Mouse (Mus musculus) MEL (cell line): Measurements from ENCODE around the gene Grn. TPM values are rescaled to one million over a fixed set of nuclear protein-coding genes. Genes with fewer than 3 reads are reported as not detected.
A peak's percentile ranks its signal among the peaks of the same experiment; 100 is the strongest.

Experiments
- DNase-seq: peaks from one replicate; pipeline ENCODE4 v3.0.0; 2011; ENCODE audit warnings: low read depth, low spot score
- H3K27ac ChIP-seq: 2 replicates; pipeline ENCODE4 v1.5.1; 2012; ENCODE audit warnings: low read depth, mild to moderate bottlenecking, control low read depth, low read length, moderate library complexity; ENCODE audit not compliant: control insufficient read depth
- H3K27me3 ChIP-seq, 2 experiments: fragments of 150-350 bp in 1 of 2; sonication (generic) in 1 of 2; 2 replicates each; pipeline ENCODE4 v1.6.1; 2012; ENCODE audit warnings: low read length in 2 of 2, mild to moderate bottlenecking in 2 of 2, improper control_type of control experiment in 1 of 2, moderate library complexity in 1 of 2; ENCODE audit not compliant: insufficient read depth in 2 of 2, control insufficient read depth in 1 of 2
- H3K36me3 ChIP-seq, 2 experiments: 2 replicates each; pipeline ENCODE4 v1.6.1; 2012 to 2014; ENCODE audit warnings: low read length in 2 of 2, improper control_type of control experiment in 1 of 2, inconsistent platforms in 1 of 2, mild to moderate bottlenecking in 1 of 2; ENCODE audit not compliant: insufficient read depth in 2 of 2, control insufficient read depth in 1 of 2
- H3K4me1 ChIP-seq, 2 experiments: fragments of 150-350 bp in 1 of 2; sonication (generic) in 1 of 2; 2 replicates each; pipeline ENCODE4 v1.6.1; 2012; ENCODE audit warnings: low read length in 2 of 2, improper control_type of control experiment in 1 of 2, mild to moderate bottlenecking in 1 of 2; ENCODE audit not compliant: insufficient read depth in 2 of 2, control insufficient read depth in 1 of 2
- H3K4me3 ChIP-seq, 2 experiments: fragments of 150-350 bp in 1 of 2; sonication (generic) in 1 of 2; 2 replicates each; pipeline ENCODE4 v1.5.1; 2012; ENCODE audit warnings: low read depth in 2 of 2, low read length in 2 of 2, mild to moderate bottlenecking in 2 of 2, moderate library complexity in 2 of 2, control low read depth in 1 of 2, improper control_type of control experiment in 1 of 2; ENCODE audit not compliant: control insufficient read depth in 1 of 2, insufficient read depth in 1 of 2
- H3K79me2 ChIP-seq: 2 replicates; pipeline ENCODE4 v1.6.1; 2012; ENCODE audit warnings: mild to moderate bottlenecking, low read length, moderate library complexity; ENCODE audit not compliant: control insufficient read depth, poor library complexity, insufficient read depth
- H3K9ac ChIP-seq: 2 replicates; pipeline ENCODE4 v1.6.1; 2012; ENCODE audit warnings: low read depth, mild to moderate bottlenecking, control low read depth, low read length, moderate library complexity; ENCODE audit not compliant: control insufficient read depth, poor library complexity, severe bottlenecking
- H3K9me3 ChIP-seq: fragments of 150-350 bp; sonication (generic); replicated peaks from 2 replicates; pipeline ENCODE4 v1.6.1; 2012; ENCODE audit warnings: mild to moderate bottlenecking, low read length, improper control_type of control experiment, moderate library complexity; ENCODE audit not compliant: insufficient read depth
- BHLHE40 ChIP-seq: IDR thresholded peaks from 2 replicates; pipeline ENCODE4 v1.6.1; 2012; ENCODE audit warnings: low read depth, mild to moderate bottlenecking, inconsistent platforms, low read length, improper control_type of control experiment, borderline replicate concordance
- CTCF ChIP-seq, 3 experiments: IDR thresholded peaks in 2 of 3; conservative IDR thresholded peaks in 1 of 3; 2 replicates each; pipeline ENCODE4 v1.5.1; 2011 to 2012; ENCODE audit warnings: low read length in 3 of 3, low read depth in 2 of 3, mild to moderate bottlenecking in 2 of 3, improper control_type of control experiment in 1 of 3, inconsistent platforms in 1 of 3, mixed read lengths in 1 of 3, moderate library complexity in 1 of 3; ENCODE audit not compliant: control insufficient read depth in 1 of 3, insufficient read depth in 1 of 3, poor library complexity in 1 of 3, severe bottlenecking in 1 of 3
- E2F4 ChIP-seq: IDR thresholded peaks from 2 replicates; pipeline ENCODE4 v1.6.1; 2011; ENCODE audit warnings: low read depth, low read length, improper control_type of control experiment, borderline replicate concordance
- EP300 ChIP-seq, 2 experiments: IDR thresholded peaks; 2 replicates each; pipeline ENCODE4 v1.6.1; 2011; ENCODE audit warnings: improper control_type of control experiment in 2 of 2, low read length in 2 of 2, low read depth in 1 of 2, mild to moderate bottlenecking in 1 of 2
- ETS1 ChIP-seq: IDR thresholded peaks from 2 replicates; pipeline ENCODE4 v1.6.1; 2012; ENCODE audit warnings: low read depth, mild to moderate bottlenecking, inconsistent platforms, low read length, improper control_type of control experiment, moderate library complexity
- GABPA ChIP-seq: IDR thresholded peaks from 2 replicates; pipeline ENCODE4 v1.6.1; 2012; ENCODE audit warnings: low read depth, mild to moderate bottlenecking, inconsistent platforms, low read length, improper control_type of control experiment, moderate library complexity
- HCFC1 ChIP-seq: IDR thresholded peaks from 2 replicates; pipeline ENCODE4 v1.6.1; 2012; ENCODE audit warnings: low read depth, mild to moderate bottlenecking, inconsistent platforms, low read length, improper control_type of control experiment, moderate library complexity
- JUND ChIP-seq: IDR thresholded peaks from 2 replicates; pipeline ENCODE4 v1.6.1; 2011; ENCODE audit warnings: low read depth, mild to moderate bottlenecking, improper control_type of control experiment, low read length
- MAX ChIP-seq: IDR thresholded peaks from 2 replicates; pipeline ENCODE4 v1.6.1; 2011; ENCODE audit warnings: low read length, improper control_type of control experiment
- MXI1 ChIP-seq: IDR thresholded peaks from 2 replicates; pipeline ENCODE4 v1.6.1; 2011; ENCODE audit warnings: mild to moderate bottlenecking, low read depth, low read length, improper control_type of control experiment
- NELFE ChIP-seq: IDR thresholded peaks from 2 replicates; pipeline ENCODE4 v1.6.1; 2011; ENCODE audit warnings: low read depth, low read length, improper control_type of control experiment
- NRF1 ChIP-seq: IDR thresholded peaks from 2 replicates; pipeline ENCODE4 v1.6.1; 2014; ENCODE audit warnings: low read depth, mild to moderate bottlenecking, inconsistent platforms, low read length, improper control_type of control experiment, moderate library complexity; ENCODE audit not compliant: poor library complexity, insufficient read depth, severe bottlenecking
- POLR2A ChIP-seq, 2 experiments: IDR thresholded peaks; 2 replicates each; pipeline ENCODE4 v1.6.1; 2011 to 2012; ENCODE audit warnings: low read length in 2 of 2, mild to moderate bottlenecking in 2 of 2, control low read depth in 1 of 2, improper control_type of control experiment in 1 of 2, low read depth in 1 of 2, moderate library complexity in 1 of 2; ENCODE audit not compliant: control insufficient read depth in 1 of 2, insufficient read depth in 1 of 2, poor library complexity in 1 of 2
- RAD21 ChIP-seq: IDR thresholded peaks from 2 replicates; pipeline ENCODE4 v1.6.1; 2011; ENCODE audit warnings: mild to moderate bottlenecking, low read depth, low read length, improper control_type of control experiment
- RCOR1 ChIP-seq: IDR thresholded peaks from 2 replicates; pipeline ENCODE4 v1.6.1; 2012; ENCODE audit warnings: low read depth, mild to moderate bottlenecking, inconsistent platforms, low read length, improper control_type of control experiment
- SIN3A ChIP-seq: IDR thresholded peaks from 2 replicates; pipeline ENCODE4 v1.6.1; 2012; ENCODE audit warnings: low read length, improper control_type of control experiment, inconsistent platforms
- SMC3 ChIP-seq: IDR thresholded peaks from 2 replicates; pipeline ENCODE4 v1.6.1; 2011; ENCODE audit warnings: low read depth, low read length, improper control_type of control experiment
- UBTF ChIP-seq: IDR thresholded peaks from 2 replicates; pipeline ENCODE4 v1.6.1; 2012; ENCODE audit warnings: low read depth, mild to moderate bottlenecking, inconsistent platforms, low read length, improper control_type of control experiment, moderate library complexity, borderline replicate concordance; ENCODE audit not compliant: insufficient read depth
- USF1 ChIP-seq: IDR thresholded peaks from 2 replicates; pipeline ENCODE4 v1.6.1; 2014; ENCODE audit warnings: low read depth, mild to moderate bottlenecking, inconsistent platforms, low read length, improper control_type of control experiment, moderate library complexity
- ZC3H11A ChIP-seq: IDR thresholded peaks from 2 replicates; pipeline ENCODE4 v1.6.1; 2012; ENCODE audit warnings: low read depth, mild to moderate bottlenecking, inconsistent platforms, low read length, improper control_type of control experiment
- ZNF384 ChIP-seq: IDR thresholded peaks from 2 replicates; pipeline ENCODE4 v1.6.1; 2012; ENCODE audit warnings: low read depth, mild to moderate bottlenecking, inconsistent platforms, low read length, improper control_type of control experiment
- polyA plus RNA-seq, 2 experiments: library from polyadenylated mRNA; stranded (reverse) in 1 of 2; unstranded in 1 of 2; fragments of >175 nt in 1 of 2; fragments of >200 nt in 1 of 2; gene quantifications; 2 replicates each; pipeline versions ENCODE4 v1.2.1 to v1.2.4; 2012; ENCODE audit warnings: low replicate concordance in 2 of 2, low read depth in 1 of 2; ENCODE audit not compliant: insufficient read length in 2 of 2, insufficient read depth in 1 of 2, missing spikeins in 1 of 2
- total RNA-seq: library from RNA; depleted of rRNA; stranded (reverse); fragments of 300-350 nt; gene quantifications from 2 replicates; pipeline ENCODE4 v1.2.3, GENCODE M21; 2012

Gene Grn
- total and polyA plus RNA-seq, 3 experiments: 14.7 to 42.1 TPM; not detected in 1

GRCm38 (mm10) chr11:102441434-102441833, 11.3 kb downstream of the Grn start:
- peak; percentile 42 for DNase-seq
- TF ChIP-seq ZC3H11A (peak; percentile 31; the same call in 1 of the 2 replicates), CTCF (IDR thresholded peaks at IDR 0.05 in 2 of 3, conservative IDR thresholded peaks at IDR 0.05 in 1 of 3; ENCODE audit: control insufficient read depth in 1 of 3, insufficient read depth in 1 of 3, low read depth in 2 of 3, low read length in 3 of 3, poor library complexity in 1 of 3, severe bottlenecking in 1 of 3) (peak; percentile 40 to 61 (median 56)), ETS1 (no peak), MXI1 (no peak), SMC3 (peak; percentile 60), RAD21 (peak; percentile 18), UBTF (no peak), SIN3A (0 out of 2 replicates have a peak, but pooled peaks have one; percentile 17)
- H3K9ac ChIP-seq: no peak overlapping the region
- H3K4me1 ChIP-seq: peaks cover 4 to 11% of the 10 kb centered on the region in 2 experiments
- H3K9me3 ChIP-seq: no peaks in the 10 kb centered on the region
- H3K36me3 ChIP-seq: peaks cover 0 to 2% of the 10 kb centered on the region in 2 experiments; a peak in 1 of 4 replicates
- no peaks in the 10 kb centered on the region for H3K79me2 ChIP-seq
- H3K27ac ChIP-seq: no peak overlapping the region
- no peaks in the 10 kb centered on the region for H3K27me3 ChIP-seq
- H3K4me3 ChIP-seq: no peak overlapping the region

DNA sequence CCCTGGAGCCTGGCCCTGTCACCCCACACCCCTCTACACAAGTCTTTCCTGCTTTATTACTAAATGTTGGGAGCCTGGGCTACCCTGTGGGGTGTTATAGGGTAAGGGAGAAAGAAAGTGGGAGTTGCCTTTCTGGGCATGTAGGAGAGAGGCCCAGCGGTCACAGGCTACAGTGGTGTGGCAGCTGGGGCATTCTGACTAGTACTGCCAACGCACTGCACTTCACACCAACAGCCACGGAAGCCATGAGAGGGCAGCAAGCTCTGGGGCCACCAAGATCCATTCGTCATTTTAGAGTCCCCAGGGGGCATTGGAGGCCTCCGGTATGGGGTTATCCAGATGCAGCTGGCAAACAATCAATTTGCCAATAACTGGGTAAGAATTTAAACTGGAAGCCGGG, 12.0 kb downstream of the Grn start:
- peaks cover 4 to 12% of the 10 kb centered on the region in 2 experiments for H3K4me1 ChIP-seq
- no peak for TF ChIP-seq ZC3H11A
- TF ChIP-seq NRF1: no peak
- no peak for TF ChIP-seq RCOR1
- no peak for TF ChIP-seq EP300 (IDR thresholded peaks at IDR 0.05; ENCODE audit: low read depth in 1 of 2, low read length in 2 of 2)
- no peak for TF ChIP-seq HCFC1
- no peak for TF ChIP-seq BHLHE40
- no peak for TF ChIP-seq ZNF384
- TF ChIP-seq MXI1: no peak
- no peak for TF ChIP-seq MAX
- TF ChIP-seq POLR2A (IDR thresholded peaks at IDR 0.05; ENCODE audit: control insufficient read depth in 1 of 2, insufficient read depth in 1 of 2, low read depth in 1 of 2, low read length in 2 of 2, poor library complexity in 1 of 2): no peak
- TF ChIP-seq USF1: no peak
- no peak for TF ChIP-seq JUND
- no peak for TF ChIP-seq SMC3
- no peak for TF ChIP-seq NELFE
- TF ChIP-seq ETS1: no peak
- TF ChIP-seq GABPA: no peak
- no peak for TF ChIP-seq E2F4
- no peak for TF ChIP-seq CTCF (IDR thresholded peaks at IDR 0.05 in 2 of 3, conservative IDR thresholded peaks at IDR 0.05 in 1 of 3; ENCODE audit: control insufficient read depth in 1 of 3, insufficient read depth in 1 of 3, low read depth in 2 of 3, low read length in 3 of 3, poor library complexity in 1 of 3, severe bottlenecking in 1 of 3)
- TF ChIP-seq, all 39 proteins: peak for 0
- H3K4me3 ChIP-seq: no peak overlapping the region
- H3K9ac ChIP-seq: no peak overlapping the region
- peaks cover 0 to 2% of the 10 kb centered on the region in 2 experiments; a peak in 1 of 4 replicates for H3K36me3 ChIP-seq
- H3K9me3 ChIP-seq: no peaks in the 10 kb centered on the region
- DNase-seq: no peak
- H3K27me3 ChIP-seq: no peaks in the 10 kb centered on the region; a peak in 1 of 4 replicates
- no peak overlapping the region for H3K27ac ChIP-seq
- peaks cover 1% of the 10 kb centered on the region; the same call in 1 of the 2 replicates for H3K79me2 ChIP-seq
